In genomic region chr12:54263733-54264417, GRCm38 (mm10) we compare ENCODE assay signal across 12 mouse cellular contexts.
DNase-seq lines count a peak whose midpoint lies in the region; ATAC-seq and TF ChIP-seq lines count a peak whose summit lies in the region.
"Had no signal": no experiment of that assay in that cellular context is flagged by ENCODE, and none has a peak within 500 bp of the region (broad histone marks: within the 10 kb centered on the region; RNA-seq: fewer than 3 reads in every experiment).

No protein-coding gene starts in this region.

- H3K36me3 ChIP-seq in heart, postnatal 0 days (replicated peaks; ENCODE audit: control insufficient read depth, insufficient read depth, low read length), result no peaks in the 10 kb centered on the region
- no peaks in the 10 kb centered on the region for H3K36me3 ChIP-seq in kidney, embryonic 16.5 days (ENCODE audit: insufficient read depth, low read length)
- H3K36me3 ChIP-seq: liver, embryonic 12.5 days had no signal

- H3K9ac ChIP-seq in heart, postnatal 0 days (replicated peaks; ENCODE audit: low read depth, low read length), result no peak overlapping the region
- H3K9ac ChIP-seq in kidney, embryonic 16.5 days (replicated peaks; ENCODE audit: low read length), result no peak overlapping the region
- H3K9ac ChIP-seq: hindbrain, embryonic 14.5 days; liver, embryonic 12.5 days had no signal

- no peak for TF ChIP-seq CTCF in heart, postnatal 0 days (IDR thresholded peaks at IDR 0.05; ENCODE audit: low read depth)

- no peak overlapping the region for H3K4me3 ChIP-seq in heart, postnatal 0 days (ENCODE audit: low read depth, low read length)
- H3K4me3 ChIP-seq in kidney, embryonic 16.5 days (ENCODE audit: low read length), result no peak overlapping the region
- H3K4me3 ChIP-seq: erythroblast, embryonic 14.5 days; liver, embryonic 12.5 days had no signal

- peaks cover 28% of the 10 kb centered on the region for H3K4me1 ChIP-seq in heart, postnatal 0 days (ENCODE audit: control insufficient read depth, insufficient read depth)
- peaks cover 14% of the 10 kb centered on the region for H3K4me1 ChIP-seq in kidney, embryonic 16.5 days (ENCODE audit: insufficient read depth, low read length)

- H3K27ac ChIP-seq in heart, postnatal 0 days (ENCODE audit: low read depth), result peak overlapping the region; percentile 43
- no peak overlapping the region for H3K27ac ChIP-seq in kidney, embryonic 16.5 days (ENCODE audit: low read length)
- H3K27ac ChIP-seq: hindbrain, embryonic 14.5 days; liver, embryonic 12.5 days had no signal

- ATAC-seq in heart, postnatal 0 days (ENCODE audit: insufficient read depth, low read depth), result no peak
- ATAC-seq in kidney, embryonic 16.5 days (ENCODE audit: low FRiP score, low TSS enrichment), result peak; percentile 15; the same call in 1 of the 2 replicates
- ATAC-seq: liver, embryonic 12.5 days had no signal

- no peak overlapping the region for H3K4me2 ChIP-seq in heart, postnatal 0 days (ENCODE audit: low read depth, low read length)
- no peak overlapping the region for H3K4me2 ChIP-seq in kidney, embryonic 16.5 days (replicated peaks; ENCODE audit: low read depth, low read length)
- H3K4me2 ChIP-seq: hindbrain, embryonic 14.5 days; liver, embryonic 12.5 days had no signal

- H3K27me3 ChIP-seq in heart, postnatal 0 days (ENCODE audit: control insufficient read depth, insufficient read depth, low read length), result no peaks in the 10 kb centered on the region
- H3K27me3 ChIP-seq in kidney, embryonic 16.5 days (ENCODE audit: insufficient read depth, low read length), result no peaks in the 10 kb centered on the region
- H3K27me3 ChIP-seq: liver, embryonic 12.5 days had no signal

- no peaks in the 10 kb centered on the region for H3K9me3 ChIP-seq in heart, postnatal 0 days (replicated peaks; ENCODE audit: control insufficient read depth, low read length)
- H3K9me3 ChIP-seq in kidney, embryonic 16.5 days (ENCODE audit: low read length), result no peaks in the 10 kb centered on the region
- H3K9me3 ChIP-seq: liver, embryonic 12.5 days had no signal

- DNase-seq in heart, postnatal 0 days (ENCODE audit: low spot score), result no peak
- no peak for DNase-seq in heart, adult 8-10 months (ENCODE audit: low spot score)
- DNase-seq in thymus, postnatal 4 days, result peak; percentile 15
- DNase-seq in thymus, adult 18-20 months, result no peak
- DNase-seq in gastrocnemius, postnatal 10 days, result no peak
- no peak for DNase-seq in natural killer cell, adult 2 months (ENCODE audit: low spot score in 2 of 2)
- DNase-seq: right cerebral cortex, postnatal 14 days; thymus, adult 2 months had no signal

- no peak for TF ChIP-seq EP300 in heart, postnatal 0 days (IDR thresholded peaks at IDR 0.05; ENCODE audit: low read depth)

- WGBS in heart, postnatal 0 days, result 32% methylated on average over 13 of the region's 13 CpGs
- WGBS in kidney, embryonic 16.5 days, result 58% methylated on average over 13 of the region's 13 CpGs
